Mouse (Mus musculus): ENCODE measurements around the gene Prkaa2.

Gene Prkaa2

DNA sequence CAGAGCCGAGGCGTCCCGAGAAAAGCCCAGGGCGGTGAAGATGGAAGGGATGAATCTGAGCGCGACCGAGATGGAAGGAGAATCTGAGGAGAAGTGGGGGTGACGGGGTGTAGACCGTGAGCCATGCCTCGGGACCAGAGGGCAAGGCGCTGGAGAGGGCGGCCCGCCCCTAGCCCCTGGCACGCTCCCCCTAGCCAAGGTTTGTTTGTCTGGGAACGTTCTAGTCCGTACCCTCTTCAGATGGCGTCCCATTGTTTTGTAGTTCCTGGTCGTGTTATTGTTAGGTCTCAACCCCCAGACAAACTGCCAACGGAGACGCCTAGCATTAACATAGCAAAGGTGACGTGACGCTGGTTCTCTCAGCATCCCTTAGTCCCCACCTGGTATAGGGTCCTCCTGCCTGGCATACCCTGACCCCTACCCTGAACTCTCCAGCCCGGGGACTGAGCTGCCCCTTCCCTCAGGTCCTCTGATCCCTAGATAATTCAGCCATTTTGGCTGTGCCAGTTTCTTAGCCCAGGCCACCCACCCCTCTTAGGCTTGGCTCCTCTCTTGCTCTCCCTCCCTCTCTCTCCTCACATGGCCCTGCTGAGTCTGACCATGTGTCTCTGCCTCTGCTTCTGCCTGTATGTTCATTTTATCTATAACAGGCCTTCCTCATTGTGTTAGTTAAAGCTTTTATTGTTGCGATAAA lies 447 bp upstream of the Prkaa2 start:
- in situ Hi-C loops (cut with MseI, MboI): loop anchor here (5.0 to 10.0 kb wide), 2 partner anchors 78 to 195 kb away; partner anchors contain the start of gene Fyb2 (in 2 of the 2)

DNA sequence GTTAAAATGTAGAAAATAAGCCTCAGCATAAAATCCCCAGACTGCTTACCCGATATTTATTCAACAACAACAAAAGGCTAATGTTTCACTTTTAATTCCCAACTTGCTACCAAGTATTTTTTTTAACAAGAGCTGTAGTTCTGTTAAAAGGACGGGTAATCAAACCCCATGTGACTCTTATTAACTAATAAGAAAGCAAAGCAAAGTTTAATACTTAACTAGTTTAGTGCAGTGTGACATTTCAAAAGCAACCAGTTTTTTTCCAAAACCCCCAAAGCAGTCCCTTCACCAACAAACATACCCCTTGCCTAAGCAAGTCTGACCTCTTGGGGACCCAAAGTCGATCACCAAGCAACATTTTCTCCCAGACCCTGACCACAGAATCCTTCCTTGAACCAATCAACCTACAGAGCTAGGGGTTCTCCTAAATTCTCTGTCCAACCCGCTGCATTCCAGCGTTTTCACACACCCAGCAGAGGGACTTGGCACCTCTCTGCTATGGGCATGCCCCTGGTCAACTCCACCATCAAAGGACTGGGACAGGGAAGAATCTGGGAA lies 970 bp downstream of the Prkaa2 start:
- in situ Hi-C loops (cut with MseI, MboI): no loop called here

DNA sequence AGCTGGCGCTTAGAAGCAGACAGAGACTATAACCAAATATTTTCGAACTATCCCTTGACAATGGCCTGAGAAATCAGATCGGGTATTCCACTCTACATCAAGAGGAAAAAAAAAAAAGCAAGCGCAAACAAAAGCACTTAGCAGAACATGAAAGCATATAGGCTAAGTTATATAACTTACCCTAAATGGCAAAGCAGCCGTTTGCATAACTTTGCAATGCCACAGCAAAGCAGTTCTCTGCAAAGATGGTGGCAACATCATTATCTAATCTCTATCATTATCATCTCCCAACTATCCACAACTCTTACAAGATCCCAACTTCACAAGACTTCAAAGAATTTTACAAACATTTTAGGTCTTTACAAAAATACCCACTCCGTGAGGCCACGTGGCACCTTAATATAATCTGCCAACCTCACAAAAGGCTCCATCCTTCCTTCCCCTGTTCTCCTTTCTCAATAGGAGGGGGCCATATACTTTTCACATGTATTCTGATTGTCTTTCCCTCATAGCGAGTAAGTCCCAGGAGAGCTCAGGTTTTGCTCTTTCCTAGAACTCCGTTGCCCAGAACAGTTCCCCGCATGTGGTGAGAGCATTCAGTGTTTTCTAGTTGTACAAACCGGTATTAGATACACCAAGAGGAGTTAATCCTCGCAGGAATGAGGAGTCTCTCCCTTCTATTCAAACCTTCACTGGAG lies 1.6 kb downstream of the Prkaa2 start:
- in situ Hi-C loops (cut with MseI, MboI): no loop called here

DNA sequence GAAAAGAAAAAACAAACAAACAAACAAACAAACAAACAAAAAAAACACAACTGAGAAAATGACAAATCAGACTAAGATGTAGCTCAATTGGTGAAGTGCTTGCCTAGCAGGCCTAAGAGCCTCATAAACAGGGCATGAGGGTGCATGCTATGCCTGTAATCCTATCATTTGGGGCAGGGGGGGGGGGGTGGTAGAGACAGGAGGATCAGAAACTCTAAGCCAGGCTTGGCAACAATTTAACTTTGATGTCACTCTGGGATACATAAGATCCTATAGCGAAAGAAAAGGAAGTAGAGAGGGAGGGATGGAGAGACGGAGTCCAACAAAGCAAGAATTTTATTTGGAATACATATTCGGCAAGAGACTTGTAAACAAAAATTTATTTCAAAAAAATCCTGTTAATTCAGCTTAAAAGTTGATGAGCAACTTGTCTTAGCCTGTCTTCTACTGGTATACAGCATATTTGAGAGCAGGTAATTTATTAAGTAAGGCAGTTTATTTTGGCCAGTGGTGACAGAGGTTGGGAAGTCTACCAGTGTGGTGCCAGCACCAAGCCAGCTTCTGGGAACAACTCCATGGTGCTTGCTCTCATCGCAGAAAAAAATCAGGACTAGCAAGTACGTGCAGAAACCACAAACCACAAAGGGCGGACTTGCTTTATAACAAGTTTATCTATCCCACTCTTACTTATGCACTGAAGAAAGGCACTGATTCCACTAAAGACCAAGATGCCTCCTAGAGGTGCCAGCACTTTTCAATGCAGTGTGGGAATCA lies 5.4 kb downstream of the Prkaa2 start:
- in situ Hi-C loops (cut with MseI, MboI): no loop called here

DNA sequence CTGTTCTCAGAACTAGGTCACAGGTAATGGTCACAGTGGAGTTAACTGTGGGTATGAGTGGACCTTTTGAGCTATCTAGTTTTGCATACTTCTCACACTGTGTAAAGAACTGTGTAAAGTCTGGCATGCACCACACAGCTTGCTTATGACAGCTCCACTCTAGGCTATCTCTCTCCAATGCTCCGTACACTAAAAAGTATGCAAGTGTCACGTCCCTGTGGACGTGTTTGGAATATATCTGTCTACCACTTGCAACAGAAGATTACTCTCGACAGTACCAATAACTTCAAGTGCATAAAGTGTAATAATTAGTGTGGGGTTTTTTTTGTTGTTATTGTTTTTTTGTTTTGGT lies 8.4 kb downstream of the Prkaa2 start:
- in situ Hi-C loops (cut with MseI, MboI): no loop called here

DNA sequence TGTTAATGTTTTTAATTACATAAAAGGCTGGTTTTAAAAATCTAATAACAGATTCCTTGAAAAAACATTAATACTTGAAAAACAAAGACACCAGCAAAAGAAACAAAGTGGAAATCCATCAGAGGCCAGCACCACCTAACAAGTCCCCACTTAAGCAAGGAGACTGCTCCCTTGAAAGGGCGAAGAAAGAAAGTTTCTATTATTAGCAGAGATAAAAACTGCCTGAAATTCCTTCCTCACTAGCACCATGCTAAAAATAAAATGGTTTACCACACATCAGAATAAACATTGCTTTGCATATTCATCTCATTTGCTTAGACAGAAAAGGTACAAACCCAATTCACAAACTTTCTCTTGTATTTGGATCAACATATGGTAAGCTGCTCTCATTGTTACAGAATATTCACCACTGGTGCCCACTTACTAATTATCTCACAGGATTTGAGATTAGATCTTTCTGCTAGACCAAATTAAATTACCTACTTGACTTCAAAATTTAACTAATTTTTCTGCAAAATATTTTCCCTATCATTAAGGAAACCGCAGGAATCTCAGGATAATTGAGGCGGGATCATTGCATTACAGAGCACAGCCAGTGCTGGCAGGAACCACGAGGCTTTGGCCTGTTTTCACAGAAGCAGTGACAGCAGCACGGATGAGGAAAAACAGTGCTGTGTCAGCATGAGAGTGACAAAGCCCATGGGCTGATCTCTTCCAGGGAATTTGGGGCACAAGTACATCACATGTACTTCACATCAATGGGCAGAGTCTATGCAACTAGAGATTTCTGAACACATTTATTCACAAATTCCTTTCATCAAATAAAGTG lies 9.0 kb downstream of the Prkaa2 start:
- in situ Hi-C loops (cut with MseI, MboI): no loop called here

DNA sequence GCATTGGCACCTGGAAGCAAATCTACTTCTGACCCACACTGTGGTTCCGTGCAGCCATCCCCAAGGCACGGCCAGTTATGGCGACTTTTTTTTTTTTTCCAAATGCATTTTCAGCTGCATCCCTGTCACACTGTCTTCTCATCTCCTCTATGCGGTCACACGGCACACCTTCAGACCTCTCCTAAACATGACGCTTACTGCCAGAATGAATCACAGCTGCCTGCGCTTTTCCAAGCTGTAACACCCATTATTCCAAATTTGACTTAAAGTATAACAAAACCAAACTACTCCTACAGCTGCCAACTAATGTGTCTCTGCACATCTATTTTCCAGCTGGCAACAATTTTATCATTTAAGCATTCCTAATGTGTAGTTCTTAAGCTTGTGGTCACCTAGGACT lies 11.0 kb downstream of the Prkaa2 start:
- in situ Hi-C loops (cut with MseI, MboI): no loop called here

DNA sequence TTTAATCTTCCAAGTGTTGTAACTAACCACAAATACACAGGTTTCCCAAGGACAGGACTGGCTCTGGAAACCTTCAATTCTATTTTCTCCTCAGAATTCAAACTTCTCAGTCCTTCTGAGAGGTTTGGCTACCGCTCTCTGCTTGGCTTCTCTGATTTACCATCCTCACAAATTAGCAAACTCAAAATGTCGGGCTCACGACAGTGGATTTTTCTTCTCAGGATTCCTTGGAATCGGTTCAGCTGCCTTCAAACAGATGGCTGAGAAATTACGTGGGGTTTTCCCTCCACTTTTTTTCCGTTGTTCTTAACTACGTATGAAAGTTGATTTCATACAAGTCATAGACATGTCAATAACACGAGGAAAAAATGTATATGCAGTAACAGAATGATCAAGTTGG lies 11.5 kb downstream of the Prkaa2 start:
- in situ Hi-C loops (cut with MseI, MboI): no loop called here

DNA sequence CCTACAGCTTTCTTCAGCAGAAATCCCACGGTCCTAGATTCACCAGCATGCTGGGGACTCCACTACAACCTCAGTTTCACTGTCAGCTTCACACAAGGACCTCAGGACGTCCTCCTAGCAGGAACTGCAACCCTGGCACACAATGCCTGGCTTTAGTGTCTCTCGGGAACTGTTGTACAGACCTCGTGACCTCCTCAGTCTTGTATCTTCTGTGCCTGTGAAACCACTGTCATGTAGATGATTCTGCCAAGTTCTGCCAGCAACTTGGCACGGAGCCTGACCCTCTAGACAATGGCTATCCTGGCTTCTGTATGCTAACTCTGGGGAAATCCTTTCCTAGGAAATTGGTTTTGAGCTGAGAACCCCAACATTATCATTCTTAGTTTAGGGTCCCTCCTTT lies 14.4 kb downstream of the Prkaa2 start:
- in situ Hi-C loops (cut with MseI, MboI): no loop called here

DNA sequence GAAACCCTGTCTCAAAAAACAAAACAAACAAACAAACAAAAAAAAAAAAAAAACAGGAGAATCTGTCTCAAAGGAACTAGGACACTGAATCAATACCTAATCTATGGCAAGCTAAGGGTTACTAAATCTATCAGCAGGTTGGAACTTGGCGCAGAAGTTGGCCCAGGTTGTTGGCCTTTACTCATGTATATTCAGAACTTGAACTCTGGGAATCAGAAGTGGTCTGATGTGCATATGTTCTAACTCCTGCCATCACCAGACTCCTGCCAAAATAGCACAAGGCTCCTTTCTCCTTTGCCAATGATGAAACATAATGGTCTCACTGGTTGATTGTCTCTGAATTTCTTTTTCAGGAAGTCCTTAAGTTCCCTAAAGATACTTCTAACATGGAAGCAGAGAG lies 15.7 kb downstream of the Prkaa2 start:
- in situ Hi-C loops (cut with MseI, MboI): no loop called here

DNA sequence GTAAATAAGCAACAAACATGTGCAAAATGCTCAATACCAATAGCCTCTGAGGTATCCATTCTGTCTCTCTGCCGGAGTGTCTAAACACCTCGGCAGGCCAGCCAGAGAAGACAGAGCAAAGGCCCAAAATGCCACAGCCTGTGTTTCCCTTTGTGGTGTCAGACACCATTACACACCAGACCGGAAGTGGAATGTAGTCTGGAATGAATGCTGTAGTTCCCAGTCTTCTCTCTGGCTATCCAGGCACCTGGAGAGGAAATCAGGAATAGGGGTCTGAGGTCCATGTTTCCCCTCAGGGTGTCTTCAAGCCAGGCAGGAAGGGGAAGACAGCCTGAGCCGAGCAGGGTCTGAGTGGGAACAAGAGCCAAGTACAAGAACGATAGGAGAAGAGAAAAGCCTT lies 19.3 kb downstream of the Prkaa2 start:
- in situ Hi-C loops (cut with MseI, MboI): no loop called here

DNA sequence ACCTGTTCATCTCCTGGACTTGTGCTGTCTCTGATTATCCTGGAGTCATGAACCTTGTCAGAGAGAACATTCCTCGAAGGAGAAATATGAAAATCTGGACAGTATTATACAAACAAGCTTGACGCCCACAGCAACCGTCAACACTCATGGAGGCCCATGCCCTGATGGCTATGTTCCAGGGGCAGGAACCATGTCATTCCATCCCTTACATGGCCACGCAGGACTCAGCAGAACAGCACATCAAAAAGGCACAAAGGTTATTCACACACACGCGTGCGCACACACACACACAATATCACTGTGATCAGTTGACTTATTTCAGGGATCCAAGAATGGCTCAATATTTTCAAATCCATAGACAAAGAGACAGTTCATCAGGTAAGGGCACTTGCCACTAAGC lies 20.3 kb downstream of the Prkaa2 start:
- in situ Hi-C loops (cut with MseI, MboI): no loop called here

DNA sequence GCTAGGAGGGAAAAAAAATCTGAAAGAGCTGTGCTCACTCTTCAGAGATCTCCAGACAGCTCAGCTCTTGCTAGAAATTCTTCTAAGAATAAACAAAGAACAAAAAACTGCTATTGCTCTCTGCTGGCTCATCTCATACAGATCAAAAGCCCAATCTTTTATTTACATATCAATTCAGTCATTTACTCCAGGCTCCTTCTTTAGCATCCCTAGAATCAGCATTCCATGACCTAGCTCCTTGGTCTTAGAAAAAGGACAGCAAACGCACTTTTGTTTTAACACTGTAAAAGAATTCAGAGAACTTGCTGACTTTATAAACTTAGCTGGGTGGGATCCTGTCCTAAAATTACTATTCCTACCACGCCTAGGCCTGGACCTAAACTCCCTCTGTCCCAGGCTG lies 21.0 kb downstream of the Prkaa2 start:
- in situ Hi-C loops (cut with MseI, MboI): no loop called here

DNA sequence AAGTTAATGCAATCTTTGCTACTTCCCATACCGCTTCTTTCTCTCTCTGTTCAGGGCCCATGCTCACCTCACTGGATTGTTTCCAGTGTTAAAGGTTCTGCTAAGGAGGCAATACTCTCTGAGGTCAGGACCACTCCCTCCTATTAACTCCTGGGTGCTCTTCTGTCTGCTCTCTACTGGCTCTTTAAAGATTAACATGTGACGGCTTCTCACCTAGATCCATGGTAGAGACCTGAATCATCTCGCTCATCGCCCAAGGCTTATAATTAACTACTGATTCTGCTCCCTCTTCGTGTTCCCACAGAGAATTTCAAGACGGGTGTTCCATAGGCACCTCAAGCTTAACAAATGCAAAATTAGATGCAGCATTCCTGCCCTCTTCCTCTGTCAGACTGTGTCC lies 33.5 kb downstream of the Prkaa2 start:
- in situ Hi-C loops (cut with MseI, MboI): loop anchor here in 1 of 2 experiments (10.0 kb wide), 1 partner anchor 49 kb away; no protein-coding TSS in a partner anchor

DNA sequence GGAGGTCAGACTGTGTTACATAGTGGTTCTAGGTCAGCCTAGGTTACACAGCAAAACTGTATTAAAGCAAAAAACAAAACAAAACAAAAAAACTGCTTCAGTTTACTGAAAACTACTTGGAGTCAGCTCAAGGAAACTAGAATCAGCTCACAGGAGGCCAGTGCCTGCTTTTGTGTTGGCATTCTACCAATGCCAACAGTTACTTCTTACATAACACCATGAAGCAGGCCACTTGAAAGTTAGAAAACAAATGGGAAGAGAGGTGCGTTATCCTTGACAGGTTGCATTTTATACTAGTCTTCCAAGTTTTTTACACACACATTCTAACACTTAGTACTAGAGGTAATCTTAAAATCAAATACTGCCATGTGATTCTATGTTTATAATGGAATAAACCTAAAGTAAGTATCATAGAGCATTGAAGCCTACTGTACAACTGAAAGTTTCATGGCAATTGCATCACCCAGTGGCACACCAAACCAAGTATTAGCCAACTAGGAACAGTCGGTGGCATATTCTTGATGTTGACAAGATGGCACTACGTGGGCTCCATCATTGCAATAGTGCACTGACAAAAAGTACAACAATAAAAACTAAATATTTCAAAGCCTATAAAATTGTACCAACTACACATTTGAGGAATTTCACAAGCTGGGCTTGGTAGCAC lies 37.8 kb downstream of the Prkaa2 start:
- in situ Hi-C loops (cut with MseI, MboI): loop anchor here in 1 of 2 experiments (10.0 kb wide), 1 partner anchor 53 kb away; no protein-coding TSS in a partner anchor

DNA sequence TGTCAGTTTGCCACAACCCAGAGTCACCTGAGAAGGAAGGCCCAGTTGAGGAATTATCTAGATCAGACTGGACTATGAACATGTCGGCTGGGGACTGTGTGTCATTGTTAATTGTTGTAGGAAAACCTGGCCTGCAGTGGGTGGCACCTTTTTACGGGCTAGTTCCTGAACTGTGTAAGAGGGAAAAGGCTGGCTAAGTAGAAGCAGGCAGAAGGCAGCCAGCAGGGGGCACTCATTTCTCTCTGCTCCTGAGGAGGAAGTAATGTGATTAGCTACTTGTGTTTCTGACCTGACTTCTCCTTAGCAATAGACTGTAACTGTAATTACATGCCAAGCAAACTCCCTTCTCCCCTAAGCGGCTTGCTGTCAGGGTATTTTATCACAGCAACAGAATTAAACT lies 38.7 kb downstream of the Prkaa2 start:
- in situ Hi-C loops (cut with MseI, MboI): loop anchor here in 1 of 2 experiments (10.0 kb wide), 1 partner anchor 54 kb away; no protein-coding TSS in a partner anchor

DNA sequence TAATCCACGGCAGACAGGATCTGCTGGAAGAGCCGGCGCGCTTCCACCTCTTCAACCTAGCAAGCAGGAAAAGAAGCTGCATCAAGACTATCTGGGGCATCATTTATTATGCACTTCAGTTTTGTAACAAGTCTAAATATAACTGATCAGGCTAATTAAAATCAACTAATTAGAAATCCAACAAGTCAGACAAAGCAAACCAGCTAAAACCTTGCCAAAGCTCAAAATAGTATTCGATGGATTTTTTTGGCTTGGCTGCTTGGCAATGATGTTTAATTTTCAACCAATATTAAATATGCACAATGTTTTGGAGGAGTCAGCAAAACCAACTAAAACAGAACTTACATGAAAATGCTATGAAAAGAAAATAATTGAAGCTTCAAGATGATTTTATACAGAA lies 58.4 kb downstream of the Prkaa2 start:
- in situ Hi-C loops (cut with MseI, MboI): no loop called here

DNA sequence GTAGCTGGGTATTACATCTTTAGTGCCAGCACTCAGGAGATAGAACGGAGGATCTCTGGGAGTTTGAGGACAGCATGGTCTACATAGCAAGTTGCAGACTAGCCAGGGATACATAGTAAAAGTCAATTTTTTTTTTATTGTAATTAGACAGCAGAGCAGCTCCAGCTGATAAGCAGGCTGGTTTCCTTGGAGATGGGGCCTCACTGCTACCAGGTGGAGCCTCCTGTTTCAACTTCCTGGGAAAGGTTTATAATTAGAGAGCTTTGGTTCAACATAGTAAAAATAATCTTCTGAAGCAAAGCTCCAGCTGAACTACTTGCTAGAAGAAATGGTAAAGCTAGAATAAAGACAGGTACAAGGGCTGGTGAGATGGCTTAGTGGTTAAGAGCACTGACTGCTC lies 59.6 kb downstream of the Prkaa2 start:
- in situ Hi-C loops (cut with MseI, MboI): no loop called here

DNA sequence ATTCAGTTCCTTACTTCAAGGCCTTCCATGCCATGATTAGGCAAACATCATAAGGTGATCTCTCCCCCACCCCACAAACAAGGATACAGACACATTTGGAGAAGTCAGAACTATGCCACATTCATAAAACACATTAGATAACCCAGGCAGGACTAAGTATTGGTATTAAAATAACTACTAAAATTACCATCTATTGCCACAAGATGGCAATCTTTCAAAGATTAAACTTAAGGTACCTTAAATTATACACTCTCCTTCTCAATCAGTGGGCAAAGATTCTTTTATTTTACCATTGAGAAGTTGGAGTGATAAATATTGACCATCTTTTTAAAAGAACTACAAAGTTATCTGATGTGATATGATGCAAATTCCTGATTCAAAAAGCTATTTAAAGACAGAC lies 75.4 kb downstream of the Prkaa2 start:
- in situ Hi-C loops (cut with MseI, MboI): loop anchor here in 1 of 2 experiments (5.0 kb wide), 1 partner anchor 78 kb away; no protein-coding TSS in a partner anchor

DNA sequence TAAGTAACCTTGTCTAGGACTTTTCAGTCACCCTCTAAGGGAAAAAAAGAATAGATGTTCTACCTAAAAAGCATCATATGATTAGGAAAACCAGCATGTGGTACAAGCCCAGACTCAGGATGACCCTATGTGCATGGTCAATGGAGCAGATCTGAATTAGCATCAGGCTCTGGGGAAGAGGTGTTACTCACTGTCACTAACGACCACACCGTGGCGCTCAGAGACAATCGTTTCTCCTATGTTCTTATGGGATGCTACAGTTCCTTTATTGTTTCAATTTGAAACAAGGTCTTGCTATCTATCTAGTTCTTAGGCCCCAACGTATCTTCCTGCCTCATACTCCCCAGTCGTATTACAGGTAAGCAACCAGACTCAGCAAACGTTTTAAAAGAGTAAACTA lies 76.5 kb downstream of the Prkaa2 start:
- in situ Hi-C loops (cut with MseI, MboI): loop anchor here in 1 of 2 experiments (5.0 kb wide), 1 partner anchor 79 kb away; no protein-coding TSS in a partner anchor

Data from mouse trophoblast stem cell (cell line).